Mouse (Mus musculus) heart, adult 2 months (tissue): ENCODE measurements around the gene Tmed10. TPM values are rescaled to one million over a fixed set of nuclear protein-coding genes. Genes with fewer than 3 reads are reported as not detected.

ENCODE experiments used
- DNase-seq, 2 experiments: peaks; one replicate each; pipeline ENCODE4 v3.0.0; 2021
- H3K27ac ChIP-seq: fragments of 200-600 bp; 2 replicates; pipeline ENCODE4 v1.8.1; 2022
- H3K27me3 ChIP-seq: fragments of 200-500 bp; 2 replicates; pipeline ENCODE4 v1.6.1; 2012; ENCODE audit warnings: mild to moderate bottlenecking, low read length, inconsistent platforms, mixed read lengths; ENCODE audit not compliant: control insufficient read depth, insufficient read depth
- H3K36me3 ChIP-seq: fragments of 200-500 bp; 2 replicates; pipeline ENCODE4 v1.6.1; 2012; ENCODE audit warnings: low read length, inconsistent platforms; ENCODE audit not compliant: control insufficient read depth, insufficient read depth
- H3K4me1 ChIP-seq: fragments of 200-500 bp; 2 replicates; pipeline ENCODE4 v1.6.1; 2011; ENCODE audit warnings: low read length; ENCODE audit not compliant: control insufficient read depth, insufficient read depth
- H3K4me3 ChIP-seq: fragments of 200-600 bp; 2 replicates; pipeline ENCODE4 v1.8.1; 2022
- H3K79me2 ChIP-seq: fragments of 200-500 bp; replicated peaks from 2 replicates; pipeline ENCODE4 v1.6.1; 2012; ENCODE audit warnings: mild to moderate bottlenecking, inconsistent platforms, low read length, moderate library complexity, mixed read lengths; ENCODE audit not compliant: control insufficient read depth, insufficient read depth
- H3K9ac ChIP-seq: fragments of 200-500 bp; 2 replicates; pipeline ENCODE4 v1.6.1; 2012; ENCODE audit warnings: low read depth, mild to moderate bottlenecking, control low read depth, inconsistent platforms, low read length, mixed read lengths
- CTCF ChIP-seq: fragments of 200-600 bp; IDR thresholded peaks from 2 replicates; pipeline ENCODE4 v1.8.1; 2022; ENCODE audit warnings: antibody characterized with exemption, mild to moderate bottlenecking, moderate library complexity
- EP300 ChIP-seq: fragments of 200-500 bp; IDR thresholded peaks from 2 replicates; pipeline ENCODE4 v1.6.1; 2011; ENCODE audit warnings: low read depth, low read length, control low read depth; ENCODE audit not compliant: insufficient read depth
- POLR2A ChIP-seq: fragments of 200-500 bp; IDR thresholded peaks from 2 replicates; pipeline ENCODE4 v1.6.1; 2011; ENCODE audit warnings: mild to moderate bottlenecking, low read depth, low read length, control low read depth; ENCODE audit not compliant: insufficient read depth
- WGBS: fragments of 180-500 bp; shearing (Covaris S2); methylation state at CpG from one replicate; pipeline ENCODE4 v1.1.7; 2018; 5-methylcytosine and 5-hydroxymethylcytosine counted together
- intact Hi-C: fragments of 180-260 bp; cut with DNase I; formaldehyde crosslinking; loops from one replicate; pipeline ENCODE4 v1.15.1; 2025
- polyA plus RNA-seq: library from polyadenylated mRNA; depleted of rRNA; stranded (reverse); fragments of >200 nt; gene quantifications from 2 replicates; pipeline ENCODE4 v1.2.3, GENCODE M21; 2012
- total RNA-seq, 2 experiments: library from RNA; stranded (reverse); gene quantifications; 2 replicates each; pipeline ENCODE4 v1.2.3; 2021

The Tmed10 gene
- total and polyA plus RNA-seq, 3 experiments = 108 to 186 (median 164) TPM

GRCm38 (mm10) chr12:85337567-85338311, 36.9 kb downstream of the Tmed10 start:
- Histone ChIP-seq H3K79me2 (no peaks in the 10 kb centered on the region), H3K9ac (no peak overlapping the region), H3K36me3 (peaks cover 22% of the 10 kb centered on the region), H3K4me3 (no peak overlapping the region; the same call in 1 of the 2 replicates), H3K27ac (no peak overlapping the region), H3K27me3 (no peaks in the 10 kb centered on the region), H3K4me1 (peaks cover 3% of the 10 kb centered on the region)
- no peak for DNase-seq
- intact Hi-C loops = no loop called here
- WGBS = 53% methylated on average over 6 of the region's 6 CpGs
- TF ChIP-seq CTCF (no peak), EP300 (no peak), POLR2A (no peak)

- peaks cover 7% of the 10 kb centered on the region for H3K36me3 ChIP-seq
- H3K27ac ChIP-seq = no peak overlapping the region
- 80% methylated on average over 7 of the region's 7 CpGs for WGBS
- no peaks in the 10 kb centered on the region for H3K27me3 ChIP-seq
- no peak for TF ChIP-seq POLR2A
- no peak for TF ChIP-seq EP300
- no peak for TF ChIP-seq CTCF
- DNase-seq = no peak
- H3K4me1 ChIP-seq = no peaks in the 10 kb centered on the region
- no peak overlapping the region for H3K4me3 ChIP-seq
- H3K79me2 ChIP-seq = no peaks in the 10 kb centered on the region
- intact Hi-C loops = no loop called here
- H3K9ac ChIP-seq = no peak overlapping the region
Measured at GRCm38 (mm10) chr12:85330153-85330552, 44.5 kb downstream of the Tmed10 start.

- Histone ChIP-seq H3K9ac (no peak overlapping the region), H3K36me3 (peaks cover 5% of the 10 kb centered on the region; the same call in 1 of the 2 replicates), H3K79me2 (no peaks in the 10 kb centered on the region), H3K4me3 (no peak overlapping the region), H3K4me1 (peaks cover 3% of the 10 kb centered on the region), H3K27ac (peak overlapping the region; percentile 41), H3K27me3 (no peaks in the 10 kb centered on the region)
- DNase-seq = peak in 1 of 2 experiments; percentile 39
- TF ChIP-seq EP300 = no peak
- no peak for TF ChIP-seq POLR2A
- no peak for TF ChIP-seq CTCF
- 44% methylated on average over 3 of the region's 3 CpGs for WGBS
- intact Hi-C loops = no loop called here
Measured at GRCm38 (mm10) chr12:85308651-85309050, 66.0 kb downstream of the Tmed10 start.

- peak overlapping the region; percentile 59 for H3K9ac ChIP-seq
- peak overlapping the region; percentile 26; the same call in 1 of the 2 replicates for H3K4me3 ChIP-seq
- H3K27ac ChIP-seq = peak overlapping the region; percentile 71
- TF ChIP-seq CTCF = peak; percentile 100; the same call in 1 of the 2 replicates
- TF ChIP-seq POLR2A = no peak
- peak; percentile 93 for TF ChIP-seq EP300
- H3K36me3 ChIP-seq = peaks cover 5% of the 10 kb centered on the region; the same call in 1 of the 2 replicates
- H3K27me3 ChIP-seq = no peaks in the 10 kb centered on the region
- DNase-seq = peak; percentile 86 to 87
- H3K79me2 ChIP-seq = no peaks in the 10 kb centered on the region
- WGBS = 27% methylated on average over 16 of the region's 16 CpGs
- peaks cover 3% of the 10 kb centered on the region for H3K4me1 ChIP-seq
- intact Hi-C loops = loop anchor here (1.0 kb wide), 3 partner anchors 12 to 162 kb away; no protein-coding TSS in a partner anchor
Measured at GRCm38 (mm10) chr12:85305247-85305892, 69.3 kb downstream of the Tmed10 start.

GRCm38 (mm10) chr12:85304725-85305124, 69.9 kb downstream of the Tmed10 start:
- peaks cover 5% of the 10 kb centered on the region; the same call in 1 of the 2 replicates for H3K36me3 ChIP-seq
- intact Hi-C loops = loop anchor here (1.0 kb wide), 4 partner anchors 11 to 212 kb away; no protein-coding TSS in a partner anchor
- no peak for TF ChIP-seq CTCF
- TF ChIP-seq EP300 = no peak
- no peak for TF ChIP-seq POLR2A
- 64% methylated on average over 4 of the region's 4 CpGs for WGBS
- no peak for DNase-seq
- H3K79me2 ChIP-seq = no peaks in the 10 kb centered on the region
- no peaks in the 10 kb centered on the region for H3K27me3 ChIP-seq
- H3K27ac ChIP-seq = peak overlapping the region; percentile 71
- no peak overlapping the region for H3K9ac ChIP-seq
- H3K4me1 ChIP-seq = peaks cover 3% of the 10 kb centered on the region
- H3K4me3 ChIP-seq = no peak overlapping the region
